Comparison of ENCODE assay signal across 8 mouse cellular contexts in the genomic region with DNA sequence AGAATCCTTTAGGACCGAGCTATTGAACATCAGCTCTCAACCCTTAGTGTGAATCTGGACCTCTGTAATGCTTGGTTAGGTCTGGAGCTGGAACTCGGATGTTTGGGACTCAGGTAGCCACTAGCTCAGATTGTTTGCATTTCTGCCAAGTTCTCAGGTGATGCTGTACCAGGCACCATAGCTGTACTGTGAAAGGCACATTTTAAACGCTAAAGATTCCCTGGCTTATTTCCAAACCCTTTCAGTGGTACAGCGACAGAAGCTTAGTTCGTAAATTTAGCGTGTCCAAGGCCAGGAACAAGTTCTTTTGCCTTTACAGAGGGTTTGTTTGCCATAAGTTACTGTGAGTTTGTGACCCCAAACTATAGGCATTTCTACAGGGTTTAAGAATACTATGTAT. TPM values are rescaled to one million over a fixed set of nuclear protein-coding genes. Genes with fewer than 3 reads are reported as not detected.
DNase-seq lines count a peak whose midpoint lies in the region; ATAC-seq and TF ChIP-seq lines count a peak whose summit lies in the region.

No protein-coding gene starts in this region.

- H3K9ac ChIP-seq in kidney, embryonic 14.5 days (ENCODE audit: low read depth, low read length) = no peak overlapping the region
- H3K9ac ChIP-seq in hindbrain, embryonic 15.5 days = no peak overlapping the region
- no peak overlapping the region for H3K9ac ChIP-seq in midbrain, embryonic 14.5 days (replicated peaks; ENCODE audit: low read length)

- ATAC-seq in kidney, embryonic 14.5 days (ENCODE audit: low FRiP score, low TSS enrichment) = no peak
- no peak for ATAC-seq in hindbrain, embryonic 15.5 days (ENCODE audit: low FRiP score, low read depth)
- no peak for ATAC-seq in midbrain, embryonic 14.5 days (ENCODE audit: low FRiP score, low TSS enrichment)
- no peak for ATAC-seq in monocyte, adult 5-6 weeks (replicated peaks; ENCODE audit: insufficient number of reproducible peaks, low FRiP score, low TSS enrichment, poor library complexity, severe bottlenecking)

- TF ChIP-seq POLR2A in brain, embryonic 14.5 days (IDR thresholded peaks at IDR 0.05; ENCODE audit: borderline replicate concordance, extremely low read depth, insufficient read depth, insufficient read length, poor library complexity, severe bottlenecking) = no peak

- no peak for DNase-seq in kidney, adult 9 months
- peak; percentile 37 for DNase-seq in brain, embryonic 14.5 days (ENCODE audit: low read depth)
- peak; percentile 51 for DNase-seq in midbrain, embryonic 14.5 days
- DNase-seq in right cerebral cortex, adult 2 months (ENCODE audit: low spot score in 2 of 2) = no peak
- no peak for DNase-seq in layer of hippocampus, adult 18-20 months (ENCODE audit: low spot score in 2 of 2)

- peaks cover 5% of the 10 kb centered on the region; the same call in 1 of the 2 replicates for H3K4me1 ChIP-seq in kidney, embryonic 14.5 days (ENCODE audit: control insufficient read depth, insufficient read depth, low read length)
- H3K4me1 ChIP-seq in hindbrain, embryonic 15.5 days (replicated peaks) = peaks cover 16% of the 10 kb centered on the region
- H3K4me1 ChIP-seq in midbrain, embryonic 14.5 days (ENCODE audit: control insufficient read depth, insufficient read depth, low read length) = peaks cover 11% of the 10 kb centered on the region

- no peaks in the 10 kb centered on the region for H3K9me3 ChIP-seq in kidney, embryonic 14.5 days (ENCODE audit: control insufficient read depth, low read length)
- H3K9me3 ChIP-seq in hindbrain, embryonic 15.5 days = no peaks in the 10 kb centered on the region
- no peaks in the 10 kb centered on the region for H3K9me3 ChIP-seq in midbrain, embryonic 14.5 days (ENCODE audit: control insufficient read depth, low read length)

- no peak overlapping the region; the same call in 1 of the 2 replicates for H3K4me3 ChIP-seq in kidney, embryonic 14.5 days (ENCODE audit: low read length)
- H3K4me3 ChIP-seq in hindbrain, embryonic 15.5 days = 0 out of 2 replicates have a peak overlapping the region, but pooled peaks have one; percentile 61
- H3K4me3 ChIP-seq in midbrain, embryonic 14.5 days (replicated peaks; ENCODE audit: low read depth, low read length) = no peak overlapping the region

- no peaks in the 10 kb centered on the region for H3K27me3 ChIP-seq in kidney, embryonic 14.5 days (ENCODE audit: control insufficient read depth, insufficient read depth, low read length)
- 0 out of 2 replicates have a peak, but pooled peaks cover 6% of the 10 kb centered on the region for H3K27me3 ChIP-seq in hindbrain, embryonic 15.5 days
- H3K27me3 ChIP-seq in midbrain, embryonic 14.5 days (ENCODE audit: control insufficient read depth, insufficient read depth, low read length) = peaks cover 21% of the 10 kb centered on the region

- peak overlapping the region; percentile 93 for H3K4me2 ChIP-seq in kidney, embryonic 14.5 days (replicated peaks; ENCODE audit: low read depth, low read length)
- peak overlapping the region; percentile 98 for H3K4me2 ChIP-seq in hindbrain, embryonic 15.5 days
- peak overlapping the region; percentile 96 for H3K4me2 ChIP-seq in midbrain, embryonic 14.5 days (ENCODE audit: low read length)

- H3K27ac ChIP-seq in kidney, embryonic 14.5 days (ENCODE audit: low read depth, low read length) = no peak overlapping the region
- no peak overlapping the region for H3K27ac ChIP-seq in hindbrain, embryonic 15.5 days (replicated peaks)
- H3K27ac ChIP-seq in midbrain, embryonic 14.5 days (replicated peaks; ENCODE audit: low read depth, low read length) = no peak overlapping the region

- TF ChIP-seq CTCF in brain, embryonic 14.5 days (IDR thresholded peaks at IDR 0.05; ENCODE audit: borderline replicate concordance, extremely low read depth, insufficient read depth, insufficient read length) = no peak

- no peaks in the 10 kb centered on the region for H3K36me3 ChIP-seq in kidney, embryonic 14.5 days (ENCODE audit: control insufficient read depth, insufficient read depth, low read length)
- H3K36me3 ChIP-seq in hindbrain, embryonic 15.5 days = no peaks in the 10 kb centered on the region
- H3K36me3 ChIP-seq in midbrain, embryonic 14.5 days (ENCODE audit: control insufficient read depth, insufficient read depth, low read length) = no peaks in the 10 kb centered on the region

- 43% methylated on average over 6 of the region's 6 CpGs for WGBS in kidney, embryonic 14.5 days
- 37% methylated on average over 6 of the region's 6 CpGs for WGBS in hindbrain, embryonic 15.5 days
- 35% methylated on average over 6 of the region's 6 CpGs for WGBS in midbrain, embryonic 14.5 days

RNA-seq across cellular contexts. Expression of a gene that starts 0.4 kb away (rescaled TPM):
- polyA plus RNA-seq in kidney, embryonic 14.5 days (2014; fragmentation: Nextera tagmentation; extraction: Ambion mirVana) = 12.0 and 19.7 TPM in 2 replicates
- 7.2 and 10.7 TPM in 2 replicates for polyA plus RNA-seq in brain, embryonic 14.5 days (2012; rRNA removed)
- polyA plus RNA-seq in hindbrain, embryonic 15.5 days (2015; fragmentation: Nextera tagmentation; extraction: Ambion mirVana) = 25.7 and 28.0 TPM in 2 replicates
- polyA plus RNA-seq in midbrain, embryonic 14.5 days (2014; fragmentation: Nextera tagmentation; extraction: Ambion mirVana) = 12.1 and 13.7 TPM in 2 replicates
- total RNA-seq in monocyte, adult 5-6 weeks (2017) = 37.2 to 56.8 TPM (median 40.1 TPM) in 3 replicates
- 100 to 1,000 TPM; 133 to 135 TPM for total RNA-seq in layer of hippocampus, adult 18-20 months (2021)

Comparison
In these comparisons a context has a peak if more than half of its experiments do, and no peak if none do; other contexts are left out.
1. DNase-seq: peak in brain, embryonic 14.5 days (single experiment) and midbrain, embryonic 14.5 days (single experiment); none in kidney, adult 9 months (single experiment), right cerebral cortex, adult 2 months (0 of 2) and layer of hippocampus, adult 18-20 months (0 of 2).
2. Peak in every context shown above with its lines, with median percentiles within 50 percentile points of each other: H3K4me2 ChIP-seq.